Mouse (Mus musculus): Measurements from ENCODE around the gene Rimkla.

DNA sequence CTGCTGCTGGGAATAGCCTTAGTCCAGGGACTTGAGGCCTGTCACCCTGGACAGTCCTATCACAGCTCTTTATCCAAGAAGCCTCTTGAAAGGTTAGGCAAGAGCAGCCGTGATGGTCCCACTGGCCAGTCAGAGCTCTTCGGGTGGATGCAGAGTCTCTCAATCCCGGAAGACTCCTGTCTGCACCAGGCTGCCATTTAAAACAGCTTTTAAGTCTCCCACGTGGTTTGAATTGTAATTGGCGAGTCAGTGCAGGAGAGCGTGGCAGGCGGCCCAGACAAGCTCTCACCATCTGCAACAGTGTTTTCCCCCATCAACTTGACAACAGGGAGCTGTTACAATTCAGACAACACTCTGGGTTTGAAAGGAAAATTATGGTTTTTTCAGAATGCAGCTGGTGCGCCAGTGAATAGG lies 31.7 kb downstream of the Rimkla start:
- TF ChIP-seq HCFC1 (IDR thresholded peaks at IDR 0.05; ENCODE audit: low read depth, low read length) (no peak), POLR2AphosphoS5 (IDR thresholded peaks at IDR 0.05; ENCODE audit: borderline replicate concordance, low read depth, low read length) (no peak), USF1 (IDR thresholded peaks at IDR 0.05; ENCODE audit: low read depth, low read length) (no peak), GATA1 (IDR thresholded peaks at IDR 0.05; ENCODE audit: low read depth, low read length) (no peak), CHD1 (IDR thresholded peaks at IDR 0.05; ENCODE audit: low read depth, low read length) (no peak), CTCF (IDR thresholded peaks at IDR 0.05 in 2 of 3, conservative IDR thresholded peaks at IDR 0.05 in 1 of 3; ENCODE audit: control insufficient read depth in 1 of 3, insufficient read depth in 1 of 3, low read depth in 2 of 3, low read length in 3 of 3, poor library complexity in 1 of 3, severe bottlenecking in 1 of 3) (no peak)

Measured in MEL (cell line).